Mouse (Mus musculus): ENCODE data around the gene Gm28308.

Gene Gm28308

GRCm38 (mm10) chr6:52165441-52166370, 47.4 kb downstream of the Gm28308 start:
- DNase-seq, result peak; percentile 73

DNA sequence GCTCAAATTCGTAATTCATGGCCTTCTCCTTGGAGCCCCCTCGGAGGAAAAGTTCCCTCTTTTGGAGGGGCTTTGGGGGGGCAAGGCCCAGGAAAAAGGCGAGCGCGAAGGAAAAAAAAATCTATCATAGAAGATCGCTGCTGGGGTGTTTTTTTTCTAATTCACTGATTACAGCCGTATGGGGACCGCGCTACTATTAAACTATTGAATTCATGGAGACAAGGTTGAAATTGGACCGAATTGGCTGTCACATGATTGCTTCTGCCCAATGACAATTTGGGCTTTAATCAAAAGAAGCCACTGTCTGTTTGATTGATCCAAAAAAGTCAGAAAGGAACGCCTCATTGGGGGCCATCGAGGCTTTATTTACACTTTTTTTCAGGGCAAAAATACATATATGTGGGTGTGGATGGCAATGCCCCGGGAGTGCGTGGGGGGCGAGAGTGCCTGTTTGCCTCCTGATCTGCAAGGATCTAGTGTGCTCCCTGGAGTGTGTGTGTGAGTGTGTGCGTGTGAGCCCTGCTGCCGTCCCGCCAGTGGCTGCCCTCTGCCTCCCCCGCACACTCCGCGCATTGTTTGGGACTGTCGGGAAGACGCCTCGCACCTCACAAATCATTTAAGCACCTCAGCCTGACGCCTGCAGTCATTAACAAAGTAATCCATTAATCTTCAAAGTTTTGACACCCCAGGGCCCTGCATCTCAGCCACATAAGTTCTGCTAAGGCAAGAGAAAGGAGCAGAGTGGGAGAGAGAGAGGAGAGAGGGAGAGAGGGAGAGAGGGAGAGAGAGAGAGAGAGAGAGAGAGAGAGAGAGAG, 48.3 kb downstream of the Gm28308 start, which contains the start of gene Hoxa2:
Gene Hoxa2, minus strand, starts transcription at position 206 of the 815 bp plus-strand sequence.
- DNase-seq, result peak; percentile 79

DNA sequence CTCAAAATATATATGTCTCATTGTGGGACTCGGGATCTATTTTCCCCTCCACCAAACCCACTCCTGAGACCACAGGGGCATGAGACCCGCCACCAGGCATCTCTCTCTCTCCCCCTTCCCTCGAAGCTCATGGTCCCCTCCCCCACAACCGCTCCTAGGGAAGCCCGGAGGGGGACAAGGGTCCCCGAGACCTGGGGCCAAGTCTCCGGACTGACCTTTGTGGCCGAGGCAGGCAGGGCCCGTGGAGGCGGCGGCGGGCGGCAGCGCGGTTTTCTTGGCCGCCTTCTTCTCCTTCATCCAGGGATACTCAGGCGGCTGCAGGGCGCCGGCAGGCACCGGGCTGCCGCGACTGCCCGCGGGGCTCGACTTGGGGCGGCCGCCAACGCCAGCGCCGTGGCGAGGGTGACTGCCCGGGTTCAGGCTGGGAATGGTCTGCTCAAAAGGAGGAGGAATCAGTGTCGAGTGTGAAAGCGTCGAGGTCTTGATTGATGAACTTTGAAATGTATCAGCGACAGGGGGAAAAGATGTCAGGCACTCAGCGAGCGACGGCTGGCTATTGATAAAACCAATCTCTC, 49.0 kb downstream of the Gm28308 start:
- peak; percentile 58 for DNase-seq

DNA sequence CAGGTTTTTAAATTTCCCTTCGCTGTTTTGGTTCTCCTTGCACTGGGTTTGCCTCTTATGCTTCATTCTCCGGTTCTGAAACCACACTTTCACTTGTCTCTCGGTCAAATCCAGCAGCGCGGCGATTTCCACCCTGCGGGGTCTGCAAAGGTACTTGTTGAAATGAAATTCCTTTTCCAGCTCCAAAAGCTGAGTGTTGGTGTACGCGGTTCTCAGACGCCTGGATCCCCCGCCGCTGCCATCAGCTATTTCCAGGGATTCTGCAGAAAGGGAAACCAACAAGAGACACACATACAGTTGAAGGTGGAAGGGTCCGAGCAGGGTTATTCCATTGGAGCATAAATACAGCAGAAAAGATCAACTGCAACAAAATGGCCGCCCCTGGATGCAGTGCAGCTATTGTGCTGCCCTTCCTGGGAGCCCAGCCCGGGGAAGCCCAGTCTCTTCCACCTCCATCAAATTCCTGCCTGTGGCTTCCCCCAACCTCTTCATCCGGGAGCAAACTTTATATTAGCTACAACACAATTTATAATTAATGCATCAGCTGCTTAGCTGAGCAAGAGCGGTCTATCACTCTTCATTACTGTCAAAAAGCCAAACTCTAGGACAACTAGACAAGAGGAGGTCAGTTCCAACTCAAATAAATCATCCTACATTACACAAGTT, 49.6 kb downstream of the Gm28308 start:
- peak; percentile 73 for DNase-seq

DNA sequence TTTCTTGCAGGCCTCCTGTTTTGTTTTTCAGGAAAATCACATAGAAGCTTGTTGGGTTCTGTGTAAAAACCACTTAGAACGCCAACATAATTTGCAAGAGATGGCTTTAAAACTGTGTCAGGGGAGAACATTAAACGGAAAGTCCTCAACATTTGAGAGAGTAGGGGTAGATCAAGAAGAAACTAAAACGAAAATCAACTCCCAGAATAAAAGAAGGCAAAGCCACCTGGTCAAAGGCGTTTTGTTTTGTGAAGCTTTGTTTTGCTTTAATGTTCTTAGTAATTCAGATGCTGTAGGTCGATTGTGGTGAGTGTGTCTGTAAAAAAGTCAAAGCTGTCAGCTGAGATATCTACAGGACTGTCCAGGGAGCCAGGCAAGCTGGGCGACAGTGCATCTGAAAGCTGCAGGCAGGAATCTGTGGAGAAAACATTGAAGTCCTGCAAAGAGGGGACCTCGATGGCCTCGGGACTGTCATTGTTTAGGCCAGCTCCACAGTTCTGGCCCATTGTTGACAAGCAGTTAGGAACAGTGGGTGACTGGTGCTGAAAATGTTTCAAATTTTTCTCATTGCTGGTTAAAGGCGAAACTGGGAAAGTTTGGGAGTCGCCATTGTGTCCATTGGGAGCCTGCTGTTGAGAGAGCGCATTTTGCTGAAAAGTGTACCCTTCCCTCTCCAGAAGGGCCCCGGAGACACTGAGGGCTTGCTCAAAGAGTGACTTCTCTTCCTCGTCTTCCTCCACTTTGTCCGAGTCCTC, 50.4 kb downstream of the Gm28308 start:
- no peak for DNase-seq

GRCm38 (mm10) chr6:52162093-52162380, 51.1 kb downstream of the Gm28308 start:
- peak; percentile 47 for DNase-seq

DNA sequence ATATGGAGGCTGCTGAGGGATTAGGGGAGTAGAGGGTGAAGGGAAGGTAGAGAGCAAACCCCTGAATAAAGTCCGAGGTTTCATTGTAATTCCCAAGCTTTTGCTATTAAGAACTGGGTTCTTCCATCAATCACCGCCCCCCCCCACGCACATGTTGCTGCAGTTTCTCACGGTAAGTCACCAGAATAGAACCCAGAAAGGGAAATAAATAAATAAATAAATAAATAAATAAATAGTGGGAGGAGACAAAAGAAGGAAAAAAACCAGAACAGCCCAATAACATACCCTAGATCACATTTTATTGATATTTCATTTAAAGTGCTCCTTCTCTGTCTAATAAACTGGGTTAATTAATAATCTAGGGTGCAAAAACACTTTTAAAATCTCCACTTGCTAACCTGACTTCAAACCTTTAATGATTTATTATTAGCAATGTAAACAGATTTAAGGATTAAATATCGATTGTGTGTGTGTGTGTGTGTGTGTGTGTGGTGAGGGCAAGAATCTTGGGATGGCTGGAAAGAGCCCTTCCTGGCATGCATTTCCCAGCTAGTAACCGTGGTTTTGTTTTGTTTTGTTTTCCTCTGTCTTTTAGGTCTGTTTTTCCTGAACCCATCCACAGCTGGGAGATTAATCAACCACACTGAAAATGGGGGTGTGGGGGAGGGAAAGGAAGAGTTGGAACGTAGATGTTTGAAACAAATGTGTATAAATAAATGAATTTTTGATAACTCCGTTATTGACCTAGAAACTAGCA, 51.6 kb downstream of the Gm28308 start:
- no peak for DNase-seq

- peak; percentile 82 for DNase-seq
Measured at GRCm38 (mm10) chr6:52160511-52161335, 52.4 kb downstream of the Gm28308 start.

- DNase-seq, result peak; percentile 67
Measured at GRCm38 (mm10) chr6:52159979-52160378, 53.2 kb downstream of the Gm28308 start.

DNA sequence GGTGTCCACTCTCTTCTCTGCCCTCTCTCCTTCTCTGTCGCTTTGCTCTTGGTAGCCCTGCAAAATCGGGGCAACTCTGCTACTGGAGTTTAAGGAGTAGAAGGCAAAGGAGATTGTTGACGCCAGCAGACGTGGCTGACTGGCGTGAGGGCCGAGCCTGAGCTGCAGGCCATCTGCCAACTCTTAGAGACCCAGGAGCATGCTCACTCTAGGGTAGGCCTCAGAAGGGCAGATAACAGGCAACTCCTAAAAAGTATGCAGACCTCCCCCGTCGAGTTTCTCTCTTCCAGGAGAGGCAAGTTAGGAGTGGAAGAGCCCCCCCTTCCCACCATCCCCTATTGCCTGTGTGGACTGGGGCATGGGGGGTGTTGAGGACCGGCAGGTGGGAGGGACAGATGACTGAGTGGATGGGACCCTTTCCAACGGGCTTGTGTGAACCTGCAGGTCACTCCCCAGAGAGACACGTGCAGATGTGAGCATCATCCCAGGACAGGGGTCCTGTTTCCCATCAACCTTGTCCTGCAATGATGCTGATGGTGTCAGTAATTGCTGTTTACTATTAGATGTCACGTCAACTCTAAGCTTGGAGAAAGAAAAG, 53.9 kb downstream of the Gm28308 start:
- DNase-seq, result peak; percentile 72

- DNase-seq, result peak; percentile 93
Measured at GRCm38 (mm10) chr6:52158276-52159051, 54.7 kb downstream of the Gm28308 start, which contains the start of gene Hoxa1. Gene Hoxa1 (minus strand): TSS chr6:52158317.

DNA sequence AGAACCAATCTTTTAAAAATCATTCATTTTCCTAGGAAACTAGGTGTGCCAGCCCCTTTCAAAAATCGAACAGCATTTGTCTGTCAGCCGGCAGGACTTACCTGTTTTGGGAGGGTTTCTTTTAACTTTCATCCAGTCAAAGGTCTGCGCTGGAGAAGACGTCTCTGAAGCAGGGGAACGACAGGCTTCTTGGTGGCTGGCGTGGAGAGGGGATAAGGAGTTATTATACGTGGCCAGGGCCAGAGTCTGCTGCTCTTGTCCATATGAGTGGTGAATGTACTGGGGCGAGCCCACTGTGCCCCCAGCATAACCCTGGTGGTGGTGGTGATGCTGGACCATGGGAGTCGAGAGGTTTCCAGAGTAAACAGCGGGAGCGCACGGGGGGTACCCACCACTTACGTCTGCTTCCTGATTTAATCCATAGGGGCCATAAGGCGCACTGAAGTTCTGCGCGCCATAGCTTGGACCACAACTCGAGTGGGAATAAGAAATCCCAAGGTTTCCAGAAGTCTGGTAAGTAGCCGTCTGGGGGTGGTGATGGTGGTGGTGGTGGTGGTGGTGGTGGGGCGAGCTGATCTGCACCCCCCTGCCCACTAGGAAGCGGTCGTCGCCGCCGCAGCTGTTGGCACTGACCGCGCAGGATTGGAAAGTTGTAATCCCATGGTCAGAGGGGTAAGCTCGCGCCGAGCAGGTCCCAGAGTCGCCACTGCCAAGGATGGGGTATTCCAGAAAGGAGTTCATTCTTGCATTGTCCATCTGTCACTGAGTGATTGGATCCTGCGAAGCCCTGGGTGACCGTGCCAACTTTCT, 55.5 kb downstream of the Gm28308 start:
- no peak for DNase-seq

DNA sequence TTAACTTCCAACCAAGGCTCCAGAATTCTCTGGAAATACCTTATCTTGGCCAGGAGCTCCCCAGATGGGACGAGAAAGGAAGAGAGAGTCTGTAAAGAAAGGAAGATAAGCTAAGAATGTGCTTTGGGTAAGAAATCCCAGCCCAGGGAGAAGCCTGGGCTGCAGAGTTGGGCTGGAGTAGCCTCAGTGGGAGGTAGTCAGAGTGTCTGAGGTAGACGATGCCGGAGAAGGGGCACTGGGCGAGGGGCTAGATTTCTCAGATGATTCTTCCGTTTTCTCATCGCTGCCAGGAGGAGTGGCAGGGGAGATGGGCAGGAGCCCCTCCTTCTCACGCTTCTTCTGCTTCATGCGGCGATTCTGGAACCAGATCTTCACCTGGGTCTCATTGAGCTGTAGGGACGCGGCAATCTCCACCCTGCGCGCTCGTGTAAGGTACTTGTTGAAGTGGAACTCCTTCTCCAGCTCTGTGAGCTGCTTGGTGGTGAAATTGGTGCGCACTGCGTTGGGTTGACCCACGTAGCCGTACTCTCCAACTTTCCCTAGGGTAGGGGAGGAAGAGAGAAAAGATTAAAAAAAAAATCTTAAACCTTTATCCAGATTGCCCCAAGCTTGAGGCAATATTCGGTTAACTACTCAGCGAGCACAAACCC, 56.5 kb downstream of the Gm28308 start:
- no peak for DNase-seq

- DNase-seq, result no peak
Measured at GRCm38 (mm10) chr6:52155471-52155870, 57.7 kb downstream of the Gm28308 start.

DNA sequence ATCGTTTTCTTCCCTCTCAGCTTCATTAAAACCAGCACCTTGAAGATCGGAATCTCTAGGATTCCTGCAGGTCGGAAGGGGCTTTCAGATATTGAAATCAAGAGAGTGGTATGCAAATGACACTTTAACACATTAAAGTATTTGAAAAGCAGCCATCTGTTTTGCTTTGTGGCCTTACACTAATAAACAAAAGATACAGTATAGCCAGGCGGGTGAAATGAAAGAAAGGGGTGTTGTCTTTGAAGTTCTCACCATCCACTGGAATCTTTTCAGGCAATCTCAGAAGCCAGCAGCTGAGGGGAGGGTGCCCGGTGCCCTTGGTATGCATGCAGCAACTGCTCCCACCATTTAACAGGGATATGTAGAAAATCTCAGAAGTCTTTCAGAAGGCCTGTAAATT, 59.1 kb downstream of the Gm28308 start:
- DNase-seq, result no peak

GRCm38 (mm10) chr6:52153270-52153669, 59.9 kb downstream of the Gm28308 start:
- DNase-seq, result no peak

Measured in lung, postnatal 10 days (tissue).